Mouse (Mus musculus) hindbrain, embryonic 15.5 days (tissue): ENCODE results near the gene Bcl9. TPM values are rescaled to one million over a fixed set of nuclear protein-coding genes. Genes with fewer than 3 reads are reported as not detected.

Source experiments
- ATAC-seq: fragments of 200-750 bp; cut with Nextera tagmentation; 2 replicates; pipeline ENCODE4 v1.8.0; 2017; ENCODE audit warnings: low read depth, moderate number of reproducible peaks, moderate TSS enrichment; ENCODE audit not compliant: low FRiP score
- H3K27ac ChIP-seq: fragments of 300-500 bp; sonication (generic); replicated peaks from 2 replicates; pipeline ENCODE4 v1.5.1; 2015; ENCODE audit warnings: mild to moderate bottlenecking, inconsistent platforms
- H3K27me3 ChIP-seq: fragments of 300-500 bp; sonication (generic); 2 replicates; pipeline ENCODE4 v1.6.1; 2015; ENCODE audit warnings: control low read depth, inconsistent platforms
- H3K36me3 ChIP-seq: fragments of 300-500 bp; sonication (generic); 2 replicates; pipeline ENCODE4 v1.6.1; 2015; ENCODE audit warnings: control low read depth, inconsistent platforms
- H3K4me1 ChIP-seq: fragments of 300-500 bp; sonication (generic); replicated peaks from 2 replicates; pipeline ENCODE4 v1.6.1; 2015; ENCODE audit warnings: control low read depth, inconsistent platforms
- H3K4me2 ChIP-seq: fragments of 300-500 bp; sonication (generic); 2 replicates; pipeline ENCODE4 v1.6.1; 2015; ENCODE audit warnings: moderate library complexity, mild to moderate bottlenecking, inconsistent platforms
- H3K4me3 ChIP-seq: fragments of 300-500 bp; sonication (generic); 2 replicates; pipeline ENCODE4 v1.5.1; 2015; ENCODE audit warnings: mild to moderate bottlenecking, inconsistent platforms
- H3K9ac ChIP-seq: fragments of 300-500 bp; sonication (generic); 2 replicates; pipeline ENCODE4 v1.6.1; 2015; ENCODE audit warnings: inconsistent platforms
- H3K9me3 ChIP-seq: fragments of 300-500 bp; sonication (generic); 2 replicates; pipeline ENCODE4 v1.6.1; 2016; ENCODE audit warnings: control low read depth, inconsistent platforms
- WGBS: fragments of 180-500 bp; shearing (Covaris S2); methylation state at CpG from one replicate; pipeline ENCODE4 v1.1.7; 2015; 5-methylcytosine and 5-hydroxymethylcytosine counted together
- polyA plus RNA-seq: library from polyadenylated mRNA; unstranded; fragments of >200 nt; fragmentation: Nextera tagmentation; extraction: Ambion mirVana; gene quantifications from 2 replicates; pipeline ENCODE4 v1.2.1, GENCODE M21; 2015

Gene Bcl9
- polyA plus RNA-seq, 1 experiment from 2014 or later, result 82.7 TPM

- Histone ChIP-seq H3K27me3 (no peaks in the 10 kb centered on the region), H3K36me3 (no peaks in the 10 kb centered on the region), H3K4me3 (no peak overlapping the region), H3K9me3 (no peaks in the 10 kb centered on the region), H3K4me1 (peaks cover 8% of the 10 kb centered on the region), H3K9ac (no peak overlapping the region), H3K4me2 (peak overlapping the region; percentile 76), H3K27ac (no peak overlapping the region)
- WGBS, result 85% methylated on average over 2 of the region's 2 CpGs
- no peak for ATAC-seq
Observed at GRCm38 (mm10) chr3:97159986-97160385, 137.7 kb downstream of the Bcl9 start.

- H3K9ac ChIP-seq, result peak overlapping the region; percentile 67
- no peaks in the 10 kb centered on the region for H3K9me3 ChIP-seq
- no peaks in the 10 kb centered on the region for H3K36me3 ChIP-seq
- no peak overlapping the region for H3K27ac ChIP-seq
- H3K4me3 ChIP-seq, result peak overlapping the region; percentile 75
- WGBS, result 5% methylated on average over 6 of the region's 6 CpGs
- peak overlapping the region; percentile 76 for H3K4me2 ChIP-seq
- peaks cover 8% of the 10 kb centered on the region for H3K4me1 ChIP-seq
- no peak for ATAC-seq
- no peaks in the 10 kb centered on the region for H3K27me3 ChIP-seq
Observed at GRCm38 (mm10) chr3:97159509-97159850, 138.2 kb downstream of the Bcl9 start.

- Histone ChIP-seq H3K27ac (peak within 1 kb of the TSS; percentile 78), H3K4me2 (peak within 1 kb of the TSS; percentile 76), H3K27me3 (no peaks in the 10 kb centered on the region), H3K4me1 (peaks cover 8% of the 10 kb centered on the region), H3K36me3 (no peaks in the 10 kb centered on the region), H3K9me3 (no peaks in the 10 kb centered on the region), H3K9ac (peak within 1 kb of the TSS; percentile 67), H3K4me3 (peak within 1 kb of the TSS; percentile 75)
- WGBS, result 0% methylated on average over 54 of the region's 54 CpGs
- peak; percentile 93 for ATAC-seq
Observed at GRCm38 (mm10) chr3:97158611-97159508, 138.9 kb downstream of the Bcl9 start, which contains the start of gene Acp6. TSS of gene Acp6 (plus strand) at chr3:97158777.

GRCm38 (mm10) chr3:97157958-97158599 is 139.6 kb downstream of the Bcl9 start:
- Histone ChIP-seq H3K4me1 (peaks cover 8% of the 10 kb centered on the region), H3K9me3 (no peaks in the 10 kb centered on the region), H3K9ac (peak overlapping the region; percentile 35; the same call in 1 of the 2 replicates), H3K36me3 (no peaks in the 10 kb centered on the region), H3K4me2 (peak overlapping the region; percentile 76), H3K27me3 (no peaks in the 10 kb centered on the region), H3K27ac (peak overlapping the region; percentile 78), H3K4me3 (peak overlapping the region; percentile 75)
- peak; percentile 67 for ATAC-seq
- 2% methylated on average over 17 of the region's 17 CpGs for WGBS

- H3K9ac ChIP-seq, result no peak overlapping the region
- H3K27ac ChIP-seq, result no peak overlapping the region
- no peaks in the 10 kb centered on the region for H3K27me3 ChIP-seq
- no peak overlapping the region for H3K4me3 ChIP-seq
- H3K36me3 ChIP-seq, result no peaks in the 10 kb centered on the region
- ATAC-seq, result no peak
- peaks cover 8% of the 10 kb centered on the region for H3K4me1 ChIP-seq
- H3K9me3 ChIP-seq, result no peaks in the 10 kb centered on the region
- H3K4me2 ChIP-seq, result no peak overlapping the region
- WGBS, result 84% methylated on average over 1 of the region's 1 CpGs
Observed at GRCm38 (mm10) chr3:97157308-97157707, 140.4 kb downstream of the Bcl9 start.

GRCm38 (mm10) chr3:97156431-97156830 is 141.3 kb downstream of the Bcl9 start:
- Histone ChIP-seq H3K36me3 (no peaks in the 10 kb centered on the region), H3K9ac (no peak overlapping the region), H3K4me1 (peaks cover 8% of the 10 kb centered on the region), H3K4me2 (no peak overlapping the region), H3K27me3 (no peaks in the 10 kb centered on the region), H3K27ac (no peak overlapping the region), H3K9me3 (no peaks in the 10 kb centered on the region), H3K4me3 (no peak overlapping the region)
- no peak for ATAC-seq
- 95% methylated on average over 6 of the region's 6 CpGs for WGBS

Other genes starting within 250 kb of the Bcl9 start
- gene Acp6, start 139.1 kb downstream of the Bcl9 start, polyA plus RNA-seq, result 19.6 and 20.6 TPM in 2 replicates
- not detected in 2 replicates for gene Olfr1402, start 124.1 kb upstream of the Bcl9 start, polyA plus RNA-seq